Mouse (Mus musculus) myocyte (in vitro differentiated cells): Measurements from ENCODE around the gene Rnd3. TPM values are rescaled to one million over a fixed set of nuclear protein-coding genes. Genes with fewer than 3 reads are reported as not detected.

Experiments
- H3K27me3 ChIP-seq: one replicate; pipeline ENCODE4 v1.6.1; 2011; ENCODE audit not compliant: control insufficient read depth, insufficient read depth, insufficient read length
- H3K36me3 ChIP-seq: one replicate; pipeline ENCODE4 v1.6.1; 2011; ENCODE audit not compliant: control insufficient read depth, insufficient read depth
- H3K4me2 ChIP-seq: one replicate; pipeline ENCODE4 v1.6.1; 2011; ENCODE audit warnings: low read depth, control low read depth
- H3K4me3 ChIP-seq: one replicate; pipeline ENCODE4 v1.5.1; 2011; ENCODE audit warnings: mild to moderate bottlenecking, control low read depth, moderate library complexity
- H3K79me2 ChIP-seq: one replicate; pipeline ENCODE4 v1.6.1; 2011; ENCODE audit not compliant: control insufficient read depth, insufficient read depth
- H3ac ChIP-seq: one replicate; pipeline ENCODE4 v1.6.1; 2011; ENCODE audit not compliant: control insufficient read depth, insufficient read length
- CEBPB ChIP-seq: IDR thresholded peaks from 2 replicates; pipeline ENCODE4 v1.6.1; 2011; ENCODE audit warnings: mild to moderate bottlenecking, moderate library complexity; ENCODE audit not compliant: poor library complexity, insufficient read depth, severe bottlenecking
- E2F4 ChIP-seq: IDR thresholded peaks from one replicate; pipeline ENCODE4 v1.6.1; 2011; ENCODE audit warnings: mild to moderate bottlenecking, control low read depth, moderate library complexity; ENCODE audit not compliant: insufficient read depth
- MAX ChIP-seq: IDR thresholded peaks from one replicate; pipeline ENCODE4 v1.6.1; 2011; ENCODE audit warnings: low read depth, mild to moderate bottlenecking, control low read depth
- MYOD1 ChIP-seq, 3 experiments: IDR thresholded peaks; one replicate each; pipeline ENCODE4 v1.6.1; 2011; ENCODE audit warnings: control low read depth in 2 of 3, low read depth in 2 of 3, mild to moderate bottlenecking in 2 of 3, moderate library complexity in 1 of 3; ENCODE audit not compliant: insufficient read length in 2 of 3, control insufficient read depth in 1 of 3
- MYOG ChIP-seq, 3 experiments: IDR thresholded peaks; one replicate each; pipeline ENCODE4 v1.6.1; 2011; ENCODE audit warnings: control low read depth in 2 of 3, low read depth in 2 of 3, mild to moderate bottlenecking in 2 of 3; ENCODE audit not compliant: insufficient read length in 2 of 3, control insufficient read depth in 1 of 3, insufficient read depth in 1 of 3
- POLR2A ChIP-seq: IDR thresholded peaks from one replicate; pipeline ENCODE4 v1.6.1; 2011; ENCODE audit warnings: low read depth, mild to moderate bottlenecking, control low read depth, moderate library complexity; ENCODE audit not compliant: insufficient read length
- POLR2AphosphoS2 ChIP-seq: IDR thresholded peaks from one replicate; pipeline ENCODE4 v1.6.1; 2011; ENCODE audit warnings: low read depth, control low read depth; ENCODE audit not compliant: insufficient read length
- REST ChIP-seq: IDR thresholded peaks from one replicate; pipeline ENCODE4 v1.6.1; 2011; ENCODE audit warnings: mild to moderate bottlenecking, control low read depth, moderate library complexity; ENCODE audit not compliant: insufficient read depth, insufficient read length
- SRF ChIP-seq: IDR thresholded peaks from one replicate; pipeline ENCODE4 v1.6.1; 2011; ENCODE audit warnings: low read depth; ENCODE audit not compliant: control insufficient read depth, insufficient read length
- TCF12 ChIP-seq: IDR thresholded peaks from one replicate; pipeline ENCODE4 v1.6.1; 2011; ENCODE audit warnings: mild to moderate bottlenecking, control low read depth; ENCODE audit not compliant: poor library complexity, insufficient read depth, severe bottlenecking
- TCF3 ChIP-seq: IDR thresholded peaks from one replicate; pipeline ENCODE4 v1.6.1; 2011; ENCODE audit warnings: low read depth, control low read depth; ENCODE audit not compliant: insufficient read length
- USF1 ChIP-seq: IDR thresholded peaks from one replicate; pipeline ENCODE4 v1.6.1; 2011; ENCODE audit warnings: low read depth, mild to moderate bottlenecking, control low read depth, moderate library complexity
- polyA plus RNA-seq: library from polyadenylated mRNA; unstranded; fragments of >200 nt; fragmentation: generic; extraction: Trizol; gene quantifications from one replicate; pipeline ENCODE4 v1.2.1, GENCODE M21; 2012; ENCODE audit warnings: missing spikeins

Gene Rnd3
- polyA plus RNA-seq: 10.3 TPM

- no peaks in the 10 kb centered on the region for H3K27me3 ChIP-seq
- H3K4me3 ChIP-seq: peak within 1 kb of the TSS; percentile 100
- H3ac ChIP-seq: peak within 1 kb of the TSS; percentile 51
- peak within 1 kb of the TSS; percentile 44 for H3K4me2 ChIP-seq
- peaks cover 47% of the 10 kb centered on the region for H3K79me2 ChIP-seq
- TF ChIP-seq TCF3 (no peak), POLR2A (peak; percentile 88), MAX (no peak), MYOG (IDR thresholded peaks at IDR 0.05; ENCODE audit: control insufficient read depth in 1 of 3, insufficient read depth in 1 of 3, insufficient read length in 2 of 3, low read depth in 2 of 3) (peak in 1 of 3 experiments; percentile 23), POLR2AphosphoS2 (peak; percentile 96), SRF (peak; percentile 97), USF1 (no peak), CEBPB (no peak), REST (no peak)
- H3K36me3 ChIP-seq: no peaks in the 10 kb centered on the region
These were observed at the start of gene Rnd3 for GRCm38 (mm10) chr2:51148975-51149374. Rnd3 (minus strand) TSS chr2:51149111.

- no peak for TF ChIP-seq POLR2AphosphoS2
- no peak for TF ChIP-seq SRF
- no peak for TF ChIP-seq REST
- no peak for TF ChIP-seq POLR2A
- TF ChIP-seq USF1: no peak
- TF ChIP-seq MAX: no peak
- TF ChIP-seq MYOG (IDR thresholded peaks at IDR 0.05; ENCODE audit: control insufficient read depth in 1 of 3, insufficient read depth in 1 of 3, insufficient read length in 2 of 3, low read depth in 2 of 3): no peak
- no peak for TF ChIP-seq E2F4
- no peak for TF ChIP-seq TCF3
- TF ChIP-seq CEBPB: no peak
- no peak for TF ChIP-seq MYOD1 (IDR thresholded peaks at IDR 0.05; ENCODE audit: control insufficient read depth in 1 of 3, insufficient read length in 2 of 3, low read depth in 2 of 3)
- no peak for TF ChIP-seq TCF12
- Histone ChIP-seq H3K36me3 (no peaks in the 10 kb centered on the region), H3K79me2 (no peaks in the 10 kb centered on the region), H3K4me3 (no peak overlapping the region), H3K4me2 (no peak overlapping the region), H3ac (no peak overlapping the region), H3K27me3 (no peaks in the 10 kb centered on the region)
These were observed 43.4 kb upstream of the Rnd3 start for GRCm38 (mm10) chr2:51192319-51192718.

- Histone ChIP-seq H3K4me3 (no peak overlapping the region), H3K36me3 (no peaks in the 10 kb centered on the region), H3K4me2 (no peak overlapping the region), H3ac (no peak overlapping the region), H3K79me2 (no peaks in the 10 kb centered on the region), H3K27me3 (no peaks in the 10 kb centered on the region)
- no peak for TF ChIP-seq USF1
- TF ChIP-seq CEBPB: no peak
- no peak for TF ChIP-seq REST
- no peak for TF ChIP-seq POLR2A
- TF ChIP-seq E2F4: no peak
- TF ChIP-seq MYOG (IDR thresholded peaks at IDR 0.05; ENCODE audit: control insufficient read depth in 1 of 3, insufficient read depth in 1 of 3, insufficient read length in 2 of 3, low read depth in 2 of 3): no peak
These were observed 36.9 kb upstream of the Rnd3 start for GRCm38 (mm10) chr2:51185762-51186161.

GRCm38 (mm10) chr2:51182990-51183389 lies 34.1 kb upstream of the Rnd3 start:
- Histone ChIP-seq H3K4me3 (no peak overlapping the region), H3K4me2 (no peak overlapping the region), H3K36me3 (no peaks in the 10 kb centered on the region), H3ac (no peak overlapping the region), H3K27me3 (no peaks in the 10 kb centered on the region), H3K79me2 (no peaks in the 10 kb centered on the region)
- TF ChIP-seq TCF12: no peak
- TF ChIP-seq MYOG (IDR thresholded peaks at IDR 0.05; ENCODE audit: control insufficient read depth in 1 of 3, insufficient read depth in 1 of 3, insufficient read length in 2 of 3, low read depth in 2 of 3): no peak
- no peak for TF ChIP-seq E2F4
- TF ChIP-seq TCF3: no peak
- no peak for TF ChIP-seq POLR2A
- TF ChIP-seq CEBPB: no peak
- no peak for TF ChIP-seq MAX
- TF ChIP-seq USF1: no peak

GRCm38 (mm10) chr2:51181376-51181775 lies 32.5 kb upstream of the Rnd3 start:
- H3ac ChIP-seq: no peak overlapping the region
- no peaks in the 10 kb centered on the region for H3K79me2 ChIP-seq
- H3K4me3 ChIP-seq: no peak overlapping the region
- no peak overlapping the region for H3K4me2 ChIP-seq
- TF ChIP-seq MAX (no peak), MYOG (IDR thresholded peaks at IDR 0.05; ENCODE audit: control insufficient read depth in 1 of 3, insufficient read depth in 1 of 3, insufficient read length in 2 of 3, low read depth in 2 of 3) (no peak), USF1 (no peak), E2F4 (no peak), POLR2AphosphoS2 (no peak), SRF (no peak), TCF12 (no peak), CEBPB (no peak), MYOD1 (IDR thresholded peaks at IDR 0.05; ENCODE audit: control insufficient read depth in 1 of 3, insufficient read length in 2 of 3, low read depth in 2 of 3) (no peak), REST (no peak), POLR2A (no peak), TCF3 (no peak)
- H3K36me3 ChIP-seq: no peaks in the 10 kb centered on the region
- no peaks in the 10 kb centered on the region for H3K27me3 ChIP-seq
